Mouse (Mus musculus) stomach, postnatal 0 days (tissue): ENCODE measurements around the gene Agxt. TPM values are rescaled to one million over a fixed set of nuclear protein-coding genes. Genes with fewer than 3 reads are reported as not detected.

Experiments
- ATAC-seq: fragments of 200-750 bp; cut with Nextera tagmentation; 2 replicates; pipeline ENCODE4 v1.8.0; 2017; ENCODE audit not compliant: low FRiP score, low TSS enrichment
- DNase-seq: peaks from one replicate; pipeline ENCODE4 v3.0.0-alpha.2; 2016; ENCODE audit warnings: low spot score
- H3K27ac ChIP-seq: fragments of 300-500 bp; sonication (generic); replicated peaks from 2 replicates; pipeline ENCODE4 v1.5.1; 2014; ENCODE audit warnings: mild to moderate bottlenecking, control low read depth
- H3K27me3 ChIP-seq: fragments of 300-500 bp; sonication (generic); 2 replicates; pipeline ENCODE4 v1.6.1; 2014; ENCODE audit warnings: low read length; ENCODE audit not compliant: control insufficient read depth, insufficient read depth
- H3K36me3 ChIP-seq: fragments of 300-500 bp; sonication (generic); 2 replicates; pipeline ENCODE4 v1.6.1; 2014; ENCODE audit warnings: low read length, mixed read lengths; ENCODE audit not compliant: control insufficient read depth, insufficient read depth
- H3K4me1 ChIP-seq: fragments of 300-500 bp; sonication (generic); replicated peaks from 2 replicates; pipeline ENCODE4 v1.6.1; 2014; ENCODE audit warnings: antibody characterized with exemption; ENCODE audit not compliant: control insufficient read depth, insufficient read depth
- H3K4me2 ChIP-seq: fragments of 300-500 bp; sonication (generic); replicated peaks from 2 replicates; pipeline ENCODE4 v1.6.1; 2014; ENCODE audit warnings: low read depth, mild to moderate bottlenecking, control low read depth, moderate library complexity
- H3K4me3 ChIP-seq: fragments of 300-500 bp; sonication (generic); 2 replicates; pipeline ENCODE4 v1.5.1; 2014; ENCODE audit warnings: low read depth, low read length, control low read depth
- H3K9ac ChIP-seq: fragments of 300-500 bp; sonication (generic); 2 replicates; pipeline ENCODE4 v1.6.1; 2014; ENCODE audit warnings: mild to moderate bottlenecking, low read length, control low read depth, mixed read lengths
- H3K9me3 ChIP-seq: fragments of 300-500 bp; sonication (generic); 2 replicates; pipeline ENCODE4 v1.6.1; 2016; ENCODE audit warnings: low read length; ENCODE audit not compliant: control insufficient read depth
- CTCF ChIP-seq: IDR thresholded peaks from 2 replicates; pipeline ENCODE4 v1.5.1; 2016; ENCODE audit warnings: antibody characterized with exemption, low read depth, mild to moderate bottlenecking, moderate library complexity
- EP300 ChIP-seq: optimal IDR thresholded peaks from 2 replicates; pipeline ENCODE3; 2016; ENCODE audit warnings: antibody characterized with exemption
- WGBS: fragments of 180-500 bp; shearing (Covaris S2); extraction: QIAGEN DNeasy Blood & Tissue Kit; methylation state at CpG from one replicate; pipeline ENCODE4 v1.1.7; 2014; 5-methylcytosine and 5-hydroxymethylcytosine counted together
- polyA plus RNA-seq: library from polyadenylated mRNA; unstranded; fragments of >200 nt; fragmentation: Nextera tagmentation; extraction: Ambion mirVana; gene quantifications from 2 replicates; pipeline ENCODE4 v1.2.1, GENCODE M21; 2015

Gene Agxt
- polyA plus RNA-seq, 1 experiment from 2014 or later: 0.55 TPM

GRCm38 (mm10) chr1:93123179-93123854, 11.7 kb upstream of the Agxt start:
- Histone ChIP-seq H3K36me3 (no peaks in the 10 kb centered on the region), H3K9ac (no peak overlapping the region), H3K27me3 (no peaks in the 10 kb centered on the region), H3K27ac (no peak overlapping the region), H3K4me3 (no peak overlapping the region), H3K4me1 (no peaks in the 10 kb centered on the region), H3K9me3 (no peaks in the 10 kb centered on the region), H3K4me2 (no peak overlapping the region)
- 60% methylated on average over 11 of the region's 11 CpGs for WGBS
- ATAC-seq: no peak
- no peak for DNase-seq
- TF ChIP-seq CTCF (no peak), EP300 (no peak)

GRCm38 (mm10) chr1:93124066-93124465, 11.0 kb upstream of the Agxt start:
- 51% methylated on average over 8 of the region's 8 CpGs for WGBS
- TF ChIP-seq CTCF (no peak), EP300 (no peak)

GRCm38 (mm10) chr1:93125256-93125655, 9.8 kb upstream of the Agxt start:
- DNase-seq: peak; percentile 12

More at GRCm38 (mm10) chr1:93124066-93124465, 11.0 kb upstream of the Agxt start:
- H3K4me3 ChIP-seq: no peak overlapping the region
- no peak overlapping the region for H3K27ac ChIP-seq
- H3K36me3 ChIP-seq: no peaks in the 10 kb centered on the region
- ATAC-seq (no peak), DNase-seq (no peak)
- H3K27me3 ChIP-seq: no peaks in the 10 kb centered on the region
- H3K4me1 ChIP-seq: no peaks in the 10 kb centered on the region
- no peaks in the 10 kb centered on the region for H3K9me3 ChIP-seq
- H3K9ac ChIP-seq: no peak overlapping the region
- H3K4me2 ChIP-seq: no peak overlapping the region

GRCm38 (mm10) chr1:93128209-93128608, 6.8 kb upstream of the Agxt start:
- 84% methylated on average over 8 of the region's 8 CpGs for WGBS
- no peaks in the 10 kb centered on the region for H3K9me3 ChIP-seq
- no peak overlapping the region for H3K4me2 ChIP-seq
- no peak for DNase-seq
- H3K27me3 ChIP-seq: no peaks in the 10 kb centered on the region
- no peak overlapping the region for H3K9ac ChIP-seq
- H3K4me1 ChIP-seq: no peaks in the 10 kb centered on the region
- ATAC-seq: no peak
- no peaks in the 10 kb centered on the region for H3K36me3 ChIP-seq
- TF ChIP-seq EP300: no peak
- H3K4me3 ChIP-seq: no peak overlapping the region
- H3K27ac ChIP-seq: no peak overlapping the region

More at GRCm38 (mm10) chr1:93125256-93125655, 9.8 kb upstream of the Agxt start:
- Histone ChIP-seq H3K9ac (no peak overlapping the region), H3K4me1 (no peaks in the 10 kb centered on the region), H3K4me3 (no peak overlapping the region), H3K9me3 (no peaks in the 10 kb centered on the region), H3K27ac (no peak overlapping the region), H3K4me2 (no peak overlapping the region), H3K36me3 (no peaks in the 10 kb centered on the region), H3K27me3 (no peaks in the 10 kb centered on the region)
- 42% methylated on average over 5 of the region's 5 CpGs for WGBS
- TF ChIP-seq CTCF (peak; percentile 67), EP300 (no peak)
- ATAC-seq: no peak

GRCm38 (mm10) chr1:93128710-93129349, 6.2 kb upstream of the Agxt start:
- Histone ChIP-seq H3K36me3 (no peaks in the 10 kb centered on the region), H3K4me1 (no peaks in the 10 kb centered on the region), H3K9ac (no peak overlapping the region), H3K4me3 (no peak overlapping the region), H3K27me3 (no peaks in the 10 kb centered on the region), H3K4me2 (no peak overlapping the region), H3K9me3 (no peaks in the 10 kb centered on the region), H3K27ac (no peak overlapping the region)
- DNase-seq: peak; percentile 79
- ATAC-seq: peak; percentile 46; the same call in 1 of the 2 replicates
- WGBS: 23% methylated on average over 6 of the region's 6 CpGs
- TF ChIP-seq EP300 (no peak), CTCF (peak; percentile 93)
